Mouse (Mus musculus): Measurements from ENCODE around the gene Thada.
A peak's percentile ranks its signal among the peaks of the same experiment; 100 is the strongest.

The Thada gene

DNA sequence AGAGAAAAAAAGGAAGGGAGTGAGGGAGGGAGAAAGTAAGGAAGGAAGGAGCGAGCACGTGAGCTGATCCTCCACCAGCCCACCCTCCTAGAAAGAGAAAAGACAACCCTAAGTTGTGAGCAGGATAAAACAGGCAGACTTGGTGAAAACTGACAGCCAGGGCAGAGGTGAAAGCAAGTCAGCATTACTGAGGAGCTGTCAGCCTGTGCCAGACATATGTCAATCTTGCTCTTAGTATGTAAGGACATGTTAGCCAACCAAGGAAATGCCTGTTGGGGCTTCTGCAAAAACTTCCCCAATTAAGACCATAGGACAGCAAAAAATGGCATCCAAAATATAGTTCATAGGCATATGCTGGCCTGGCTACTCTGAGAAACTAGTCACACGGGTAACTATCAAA, 117.1 kb downstream of the Thada start:
- no peak for DNase-seq (ENCODE audit: low spot score in 2 of 2)

DNA sequence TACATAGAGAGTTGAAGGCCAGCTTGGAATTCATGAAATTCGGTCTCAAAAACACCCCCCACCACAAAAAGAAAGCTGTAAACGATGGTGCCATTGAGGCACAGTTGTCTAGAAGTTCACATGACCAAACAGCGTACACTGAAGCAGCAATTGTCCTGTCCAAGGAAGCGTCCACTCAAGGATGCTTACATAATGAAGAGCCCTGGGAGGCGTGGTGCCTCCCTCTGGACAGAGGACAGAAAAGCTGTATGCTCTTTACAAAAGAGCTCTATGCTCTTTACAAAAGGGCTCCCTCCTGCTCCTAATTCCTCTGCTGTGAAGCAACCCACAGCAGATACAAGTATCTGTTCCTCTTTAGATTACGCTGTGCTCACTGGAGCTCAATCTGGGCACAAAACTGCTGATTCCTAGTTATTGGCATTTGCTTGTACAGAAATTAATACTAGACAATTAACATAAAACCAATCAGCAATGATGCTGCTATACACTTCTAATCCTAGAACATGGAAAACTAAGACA, 123.6 kb downstream of the Thada start:
- no peak for DNase-seq (ENCODE audit: low spot score in 2 of 2)

DNA sequence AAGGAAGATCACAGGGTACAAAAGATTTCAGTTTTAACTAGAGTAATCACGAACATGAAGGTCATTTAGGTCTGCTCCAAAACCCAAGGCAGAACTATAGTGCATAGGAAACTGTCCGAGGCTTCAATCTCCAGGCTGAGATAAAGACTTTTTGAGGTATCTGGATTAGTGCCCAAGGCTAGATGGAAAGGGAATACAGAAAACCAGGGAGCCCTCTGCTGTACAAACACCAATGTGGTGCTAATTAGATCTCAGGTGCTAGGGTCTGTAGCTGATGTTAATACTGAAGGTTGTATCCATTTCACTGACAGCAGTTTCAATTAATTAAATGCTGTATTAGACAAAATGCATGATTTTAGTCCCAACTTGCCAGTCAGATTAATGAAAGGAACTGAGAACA, 124.3 kb downstream of the Thada start:
- no peak for DNase-seq (ENCODE audit: low spot score in 2 of 2)

DNA sequence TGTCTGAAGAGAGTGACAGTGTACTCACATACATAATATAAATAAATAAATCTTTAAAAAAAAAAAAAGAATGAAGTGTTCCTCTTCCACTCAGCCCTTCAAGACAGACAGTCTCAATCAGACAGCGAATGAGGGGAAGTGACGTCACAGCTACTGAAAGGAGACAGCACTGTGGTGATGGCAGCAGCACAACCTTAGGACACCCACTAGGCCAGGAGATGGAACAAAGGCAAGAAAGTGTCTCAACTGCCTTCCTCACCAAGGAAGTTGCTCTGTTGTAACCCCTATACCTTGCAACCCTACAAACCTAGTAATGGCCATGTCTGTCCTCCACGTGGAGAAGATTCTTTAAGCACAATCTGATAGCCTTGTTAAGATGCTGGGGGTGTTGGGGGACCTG, 125.4 kb downstream of the Thada start:
- no peak for DNase-seq (ENCODE audit: low spot score in 2 of 2)

DNA sequence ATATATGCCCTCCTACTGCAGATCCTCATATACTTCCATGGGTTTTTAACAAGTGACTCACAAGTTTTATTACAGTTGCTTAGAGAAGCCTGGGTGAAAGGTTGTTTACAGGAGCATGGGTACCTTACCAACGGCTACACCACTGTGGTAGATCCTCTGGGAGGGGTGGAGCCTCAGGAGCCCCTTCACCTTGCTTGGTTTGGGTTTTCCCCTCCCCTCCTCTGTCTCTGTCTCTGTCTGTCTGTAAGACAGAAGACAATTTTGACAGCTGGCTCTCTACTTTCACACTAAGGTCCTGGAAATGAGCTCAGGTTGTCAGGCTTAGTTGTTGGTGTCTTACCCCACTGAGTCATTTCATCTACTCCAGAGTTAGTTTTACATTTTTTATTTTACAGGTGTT, 130.0 kb downstream of the Thada start:
- no peak for DNase-seq (ENCODE audit: low spot score in 2 of 2)

- DNase-seq (ENCODE audit: low spot score in 2 of 2): no peak
Measured at GRCm38 (mm10) chr17:84335076-84335475, 130.9 kb downstream of the Thada start.

GRCm38 (mm10) chr17:84334241-84335014, 131.6 kb downstream of the Thada start:
- no peak for DNase-seq (ENCODE audit: low spot score in 2 of 2)

DNA sequence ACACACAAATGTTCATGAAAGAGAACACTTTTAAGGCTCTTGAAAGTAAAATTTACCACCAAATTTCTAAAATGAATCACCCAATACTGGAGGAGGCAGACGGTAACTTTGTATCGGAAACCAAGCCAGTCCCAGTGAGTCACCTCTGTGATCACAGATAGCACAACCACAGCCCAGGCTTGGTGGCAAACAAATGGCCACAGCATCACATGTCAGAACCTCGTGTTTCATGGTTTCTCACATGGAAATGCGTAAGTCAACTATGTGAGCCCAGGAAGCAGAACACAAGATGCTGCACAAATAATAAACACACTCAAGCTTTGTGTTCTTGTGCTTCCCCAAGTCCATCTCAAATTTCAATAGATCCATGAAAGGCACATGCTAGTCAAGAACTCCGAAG, 133.1 kb downstream of the Thada start:
- DNase-seq (ENCODE audit: low spot score in 2 of 2): peak; percentile 32 to 40

DNA sequence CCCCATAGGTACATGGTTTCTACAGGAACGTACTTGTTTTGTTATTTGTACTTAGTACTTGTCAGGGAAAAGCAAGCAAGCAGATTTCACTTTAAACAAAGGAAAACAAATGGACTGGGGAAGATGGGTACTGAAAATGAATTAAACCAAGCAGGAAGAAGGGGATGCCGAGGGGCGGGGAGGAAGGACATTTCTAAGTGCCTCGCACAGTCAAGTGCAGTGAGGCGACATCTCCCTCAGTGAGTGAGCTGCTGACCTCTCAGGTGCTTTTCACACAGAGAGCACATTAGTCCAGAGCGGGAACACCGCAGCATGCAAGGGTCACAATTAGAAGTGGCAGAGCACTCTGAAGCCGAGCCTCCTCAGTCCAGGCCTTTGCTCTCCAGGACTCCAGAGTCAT, 135.0 kb downstream of the Thada start:
- no peak for DNase-seq (ENCODE audit: low spot score in 2 of 2)

DNA sequence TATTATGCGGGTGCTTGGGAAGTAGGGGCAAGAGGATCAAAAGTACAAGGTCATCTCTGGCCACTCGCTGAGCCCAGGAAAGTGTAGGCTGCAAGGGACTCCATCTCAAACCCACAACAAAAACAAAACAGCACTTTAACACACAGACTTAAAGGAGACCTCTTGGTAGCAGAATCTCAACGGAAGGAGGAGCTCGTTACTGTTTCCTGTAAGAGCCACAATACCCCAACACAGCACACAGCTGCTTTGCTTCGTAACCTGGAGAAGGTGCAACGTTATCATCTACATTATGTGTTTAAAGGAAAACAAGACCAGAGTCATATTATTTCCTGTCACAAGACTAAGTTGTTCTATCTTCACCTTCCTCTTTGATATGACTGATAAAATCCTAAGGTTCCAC, 135.5 kb downstream of the Thada start:
- peak in 1 of 2 experiments; percentile 35 for DNase-seq (ENCODE audit: low spot score in 2 of 2)

- no peak for DNase-seq (ENCODE audit: low spot score in 2 of 2)
Measured at GRCm38 (mm10) chr17:84329906-84330470, 136.0 kb downstream of the Thada start.

DNA sequence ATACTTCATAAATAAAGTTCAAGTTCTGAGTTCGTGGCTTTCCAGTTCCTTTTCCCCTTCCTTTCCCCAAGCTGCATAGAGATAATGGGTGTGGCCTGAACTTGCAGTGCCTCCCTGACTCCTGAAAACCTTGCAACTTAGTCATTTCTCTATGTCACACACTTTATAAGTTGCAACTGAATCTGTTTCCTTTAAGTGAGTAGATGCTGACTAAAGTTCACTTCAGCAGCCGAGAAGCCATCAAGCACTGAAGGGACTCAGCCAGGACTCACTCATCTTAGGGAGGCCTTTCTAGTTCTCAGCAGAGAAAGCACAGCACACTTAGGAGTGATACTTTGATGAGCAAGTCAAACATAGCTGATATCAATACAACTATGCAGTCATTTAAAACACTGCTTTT, 137.5 kb downstream of the Thada start:
- DNase-seq (ENCODE audit: low spot score in 2 of 2): no peak

- DNase-seq (ENCODE audit: low spot score in 2 of 2): no peak
Measured at GRCm38 (mm10) chr17:84327051-84327925, 138.7 kb downstream of the Thada start.

DNA sequence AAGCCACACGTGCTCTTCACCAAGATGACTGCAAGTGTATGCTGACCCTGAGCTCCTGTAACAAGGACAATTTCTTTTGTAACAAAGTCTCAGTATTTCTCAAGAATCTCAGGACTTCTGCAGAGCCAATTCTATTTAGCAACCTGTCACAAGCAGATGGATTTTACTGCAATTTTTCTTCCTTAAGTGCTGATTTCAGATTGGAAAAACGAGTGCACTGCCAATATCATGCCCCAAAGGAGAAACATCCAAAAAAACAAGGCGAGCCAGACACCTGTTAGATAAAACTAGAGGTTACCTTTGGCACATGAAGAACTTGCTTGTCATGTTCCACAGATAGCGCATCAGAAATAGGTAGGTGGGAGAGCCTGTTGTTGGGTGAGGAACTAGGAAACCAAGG, 143.8 kb downstream of the Thada start:
- no peak for DNase-seq (ENCODE audit: low spot score in 2 of 2)

DNA sequence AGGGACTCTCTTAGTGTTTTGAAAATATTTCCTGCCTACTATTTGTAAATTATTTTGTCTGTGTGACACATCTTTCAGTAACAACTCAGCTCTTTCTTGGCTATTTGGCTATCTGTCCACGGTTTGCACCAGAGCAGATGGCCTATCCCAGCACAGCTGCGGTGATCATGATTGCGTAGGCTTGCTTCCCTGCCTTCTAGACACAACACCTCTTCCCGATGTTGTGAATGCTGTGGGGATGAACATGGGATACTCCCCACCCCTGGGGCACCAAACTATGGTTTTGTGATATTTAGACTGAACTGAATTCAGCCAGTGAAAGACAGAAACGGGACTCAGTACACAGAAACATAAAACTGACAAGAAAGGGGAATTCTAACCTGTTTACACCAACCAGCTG, 144.7 kb downstream of the Thada start:
- DNase-seq (ENCODE audit: low spot score in 2 of 2): no peak

GRCm38 (mm10) chr17:84320576-84320975, 145.4 kb downstream of the Thada start:
- no peak for DNase-seq (ENCODE audit: low spot score in 2 of 2)

- DNase-seq (ENCODE audit: low spot score in 2 of 2): no peak
Measured at GRCm38 (mm10) chr17:84314341-84314740, 151.7 kb downstream of the Thada start.

DNA sequence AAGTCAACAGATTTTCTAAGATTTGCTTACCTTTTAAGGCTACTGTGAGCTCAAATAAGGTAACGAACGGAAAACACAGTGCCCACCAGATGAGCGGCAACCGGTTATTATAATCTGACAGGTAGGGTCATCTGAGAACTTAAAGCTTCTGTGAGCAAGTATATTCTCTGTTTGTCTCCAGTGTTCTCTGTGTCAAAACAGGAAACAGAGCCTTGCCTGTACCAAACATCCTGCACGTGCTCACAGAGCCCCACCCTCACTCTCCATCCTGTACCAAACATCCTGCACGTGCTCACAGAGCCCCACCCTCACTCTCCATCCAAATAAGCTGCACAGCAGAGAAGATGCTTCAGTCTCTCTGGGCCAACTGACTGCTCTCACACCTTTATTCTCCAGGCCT, 152.5 kb downstream of the Thada start:
- peak; percentile 60 for DNase-seq (ENCODE audit: low spot score in 2 of 2)

- DNase-seq (ENCODE audit: low spot score in 2 of 2): peak; percentile 59 to 62
Measured at GRCm38 (mm10) chr17:84306151-84306550, 159.9 kb downstream of the Thada start.

DNA sequence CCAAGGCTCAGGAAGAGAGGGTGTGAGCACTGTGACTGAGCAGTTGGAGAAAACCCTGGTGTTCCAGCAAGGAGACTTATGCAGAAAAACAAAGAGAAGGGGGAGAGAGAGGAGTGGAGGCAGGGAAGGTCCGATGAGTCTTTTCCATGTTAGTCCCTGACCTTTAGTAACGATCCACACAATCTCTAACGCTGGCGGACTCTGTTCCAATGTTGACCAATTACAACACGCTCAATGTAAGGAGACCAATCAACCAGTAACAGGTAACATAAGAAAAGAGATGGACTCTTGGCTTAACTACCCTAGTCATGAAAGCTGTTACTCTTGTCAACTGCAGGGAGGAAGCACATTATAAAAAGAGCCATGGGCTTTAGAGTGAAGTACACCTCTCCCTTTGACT, 160.9 kb downstream of the Thada start:
- no peak for DNase-seq (ENCODE audit: low spot score in 2 of 2)

DNA sequence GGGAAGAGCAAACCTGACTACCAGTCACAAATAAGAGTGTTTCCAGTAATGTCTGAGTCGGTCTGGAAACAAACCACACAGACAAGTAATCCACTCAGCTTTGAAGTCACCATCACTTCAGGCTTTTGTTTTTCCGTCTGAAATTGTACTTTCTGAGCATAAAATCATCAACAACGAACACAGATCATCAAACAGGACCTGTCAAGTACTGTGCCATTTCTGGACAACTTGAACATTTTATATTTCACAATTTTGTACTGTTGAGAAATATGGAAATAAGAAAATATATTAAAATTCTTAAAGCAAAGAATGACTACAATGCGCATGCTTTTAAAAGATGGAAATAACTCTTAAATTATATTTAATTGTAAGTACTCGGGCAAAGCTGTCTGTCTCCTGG, 161.9 kb downstream of the Thada start:
- DNase-seq (ENCODE audit: low spot score in 2 of 2): no peak

GRCm38 (mm10) chr17:84297976-84298375, 168.0 kb downstream of the Thada start:
- no peak for DNase-seq (ENCODE audit: low spot score in 2 of 2)
